Mouse (Mus musculus) layer of hippocampus, adult 8-10 months (tissue): ENCODE data around the gene Sun1. TPM values are rescaled to one million over a fixed set of nuclear protein-coding genes. Genes with fewer than 3 reads are reported as not detected.

Experiments
- DNase-seq, 2 experiments: peaks; one replicate each; pipeline ENCODE4 v3.0.0; 2022; ENCODE audit warnings: low spot score in 2 of 2
- total RNA-seq, 4 experiments: library from RNA; stranded (reverse); gene quantifications; 2 replicates each; pipeline ENCODE4 v1.2.4; 2022

Sun1 gene
- total RNA-seq, 4 experiments from 2014 or later, result 87.2 to 98.8 (median 91.4) TPM

GRCm38 (mm10) chr5:139208183-139208582, 7.7 kb downstream of the Sun1 start:
- DNase-seq, result no peak

DNA sequence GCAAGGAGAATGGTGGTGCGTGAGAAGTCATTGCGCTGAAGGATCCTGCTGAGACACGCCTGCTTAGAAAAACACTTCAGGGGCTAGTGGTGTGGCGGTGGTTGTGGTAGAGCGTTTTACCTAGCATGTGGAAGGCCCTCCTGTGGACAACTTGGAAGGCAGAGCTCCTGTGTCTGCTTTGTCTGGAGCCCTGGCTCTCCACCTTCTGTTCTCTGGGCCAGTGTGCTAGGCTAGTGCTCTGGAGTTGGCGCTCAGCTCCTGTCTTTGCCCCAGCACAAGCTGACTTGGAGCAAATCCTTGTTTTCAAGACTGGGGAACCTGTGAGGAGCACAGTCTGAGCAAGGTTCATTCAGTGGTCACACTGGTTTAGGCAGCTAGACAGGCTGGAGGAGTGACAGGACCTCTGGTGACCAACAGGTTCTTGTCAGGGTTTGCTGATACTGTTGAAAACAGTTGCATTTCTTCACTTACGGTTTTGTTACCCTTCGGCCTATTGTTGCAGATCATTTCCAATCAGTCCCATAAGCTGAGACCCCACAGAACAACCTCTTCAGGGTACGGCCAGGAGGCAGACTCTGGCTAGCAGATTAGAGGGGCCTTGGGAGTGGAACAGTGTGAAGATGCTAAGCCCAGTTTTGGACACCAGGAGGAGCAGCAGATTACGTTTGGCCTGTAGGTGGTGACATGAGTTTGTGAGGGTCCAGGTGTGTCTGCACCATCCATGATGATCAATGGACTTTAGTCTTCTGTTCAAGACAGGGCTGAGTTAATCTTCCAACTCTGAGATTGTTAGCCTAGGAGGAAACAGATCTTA, 8.6 kb downstream of the Sun1 start:
- DNase-seq, result no peak

- no peak for DNase-seq
These were observed 9.2 kb downstream of the Sun1 start for GRCm38 (mm10) chr5:139209685-139210026.

DNA sequence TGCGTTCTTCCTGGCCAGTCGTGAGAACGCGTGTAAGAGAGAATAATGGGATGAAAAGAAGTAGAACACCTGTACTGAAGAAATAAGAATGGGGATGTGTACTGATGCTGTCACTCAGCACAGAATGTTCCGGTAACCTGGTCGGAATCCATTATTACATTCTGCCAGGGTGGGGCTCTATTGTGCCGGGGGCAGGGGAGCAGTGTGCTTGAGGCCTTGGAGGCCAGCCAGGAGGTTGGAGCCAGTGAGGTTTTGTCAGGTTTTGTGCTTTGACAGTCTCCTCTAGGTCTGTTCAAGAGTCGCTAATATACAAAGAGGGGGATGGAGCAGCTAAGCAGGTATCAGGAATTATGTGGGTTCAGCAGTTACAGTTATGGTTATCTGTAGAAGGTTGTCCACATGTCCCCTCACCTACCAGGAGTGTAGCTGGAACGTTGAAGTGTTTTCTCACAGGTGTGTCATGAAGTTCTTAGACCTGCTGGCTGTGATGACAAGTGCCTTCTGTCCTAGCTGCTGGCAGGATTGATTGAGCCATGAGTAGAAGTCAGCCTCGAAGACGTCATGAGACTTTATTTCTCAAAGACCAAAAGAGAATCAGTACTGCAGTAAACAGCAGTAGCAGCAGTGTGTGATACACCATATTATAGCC, 11.4 kb downstream of the Sun1 start:
- DNase-seq, result no peak

DNA sequence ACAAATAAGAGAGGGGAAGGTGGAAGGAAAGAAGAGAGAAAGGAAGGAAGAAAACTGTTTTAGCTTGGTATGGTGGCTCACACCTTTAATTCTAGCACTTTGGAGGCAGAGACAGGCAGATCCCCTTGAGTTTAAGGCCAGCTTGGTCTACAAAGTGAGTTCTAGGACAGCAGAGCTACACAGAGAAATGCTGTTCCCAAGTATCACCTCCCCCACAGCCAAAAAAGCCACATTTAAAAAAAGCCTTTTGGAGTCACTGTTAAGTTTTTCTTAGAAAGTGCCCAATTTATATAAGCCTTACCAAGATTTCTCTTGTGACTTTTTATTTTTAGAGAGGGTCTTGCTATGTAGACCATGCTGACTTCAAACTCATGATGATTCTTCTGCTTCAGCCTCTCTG, 13.9 kb downstream of the Sun1 start:
- no peak for DNase-seq

DNA sequence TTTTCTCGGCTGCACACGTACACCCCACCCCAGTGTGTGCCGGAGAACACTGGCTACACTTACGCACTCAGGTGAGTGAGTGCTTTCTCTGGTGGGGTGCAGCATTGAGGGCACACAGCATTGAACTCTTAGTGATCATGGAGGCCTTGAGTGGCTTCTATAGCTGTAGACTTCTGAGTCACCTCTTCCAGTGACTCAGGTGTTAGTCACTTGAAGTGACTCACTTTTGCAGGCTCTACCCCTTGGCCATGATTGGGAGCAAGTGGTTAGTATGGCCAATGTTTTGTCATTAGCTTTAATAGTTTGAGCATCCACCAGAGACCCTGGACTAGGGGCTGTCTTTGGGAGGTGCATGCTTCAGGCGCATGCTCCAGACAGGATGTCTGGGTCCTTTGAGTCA, 14.7 kb downstream of the Sun1 start:
- no peak for DNase-seq

DNA sequence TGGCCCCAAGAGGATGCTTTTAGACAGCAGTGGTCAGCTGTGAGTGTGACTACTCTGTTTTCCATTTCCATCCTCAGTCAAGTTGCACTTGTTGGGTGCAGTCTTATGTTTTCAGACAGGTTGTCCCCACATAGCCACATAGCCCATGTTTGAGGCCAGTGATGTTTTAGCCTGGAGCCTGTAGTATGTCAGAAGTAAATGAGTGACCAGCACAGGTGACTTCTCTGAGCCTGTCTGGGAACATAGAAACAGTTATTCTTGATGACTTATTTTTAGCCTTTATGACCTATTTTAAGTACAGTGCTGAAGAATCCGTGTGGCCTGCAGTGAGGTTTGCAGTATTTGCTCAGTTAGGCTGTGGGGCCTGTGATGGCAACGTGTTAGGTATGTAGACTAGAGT, 15.7 kb downstream of the Sun1 start:
- no peak for DNase-seq

- no peak for DNase-seq
These were observed 16.3 kb downstream of the Sun1 start for GRCm38 (mm10) chr5:139216774-139217173.

GRCm38 (mm10) chr5:139220006-139220515, 19.6 kb downstream of the Sun1 start:
- no peak for DNase-seq

DNA sequence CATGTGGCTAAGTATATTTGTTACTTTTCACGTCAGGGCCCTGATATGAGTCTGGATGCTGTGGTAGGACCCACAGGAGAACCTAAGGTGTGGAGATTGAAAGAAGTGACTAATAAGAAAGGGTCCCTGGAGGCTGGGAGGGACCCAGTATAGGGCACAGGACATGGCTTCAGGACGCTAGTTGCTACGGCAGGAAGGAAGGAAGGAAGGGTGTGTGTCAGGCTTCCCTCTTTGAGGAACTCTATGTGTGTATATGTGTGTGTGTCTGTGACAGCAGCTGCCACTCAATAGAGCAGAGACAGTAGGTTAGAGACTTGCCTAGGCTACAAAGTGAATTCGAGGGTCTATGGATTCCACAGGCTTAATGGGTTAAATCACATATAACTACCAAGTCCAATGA, 20.2 kb downstream of the Sun1 start:
- no peak for DNase-seq

DNA sequence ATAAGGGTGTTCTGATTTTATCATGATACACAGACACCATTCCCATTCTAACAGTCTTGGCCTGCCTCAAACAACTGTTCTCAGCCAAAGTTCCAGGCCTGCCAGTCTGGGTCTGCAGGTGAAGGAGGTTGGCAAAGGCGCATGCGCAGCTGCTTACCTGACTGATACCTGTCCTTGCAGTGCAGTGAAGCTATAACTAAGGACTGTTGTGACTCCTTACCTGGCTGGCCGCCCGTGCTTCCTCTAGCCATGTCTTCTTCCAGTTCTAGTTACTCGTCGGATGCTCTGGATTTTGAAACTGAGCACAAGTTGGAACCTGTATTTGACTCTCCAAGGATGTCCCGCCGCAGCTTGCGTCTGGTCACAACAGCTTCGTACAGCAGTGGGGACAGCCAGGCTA, 22.9 kb downstream of the Sun1 start:
- DNase-seq, result no peak

DNA sequence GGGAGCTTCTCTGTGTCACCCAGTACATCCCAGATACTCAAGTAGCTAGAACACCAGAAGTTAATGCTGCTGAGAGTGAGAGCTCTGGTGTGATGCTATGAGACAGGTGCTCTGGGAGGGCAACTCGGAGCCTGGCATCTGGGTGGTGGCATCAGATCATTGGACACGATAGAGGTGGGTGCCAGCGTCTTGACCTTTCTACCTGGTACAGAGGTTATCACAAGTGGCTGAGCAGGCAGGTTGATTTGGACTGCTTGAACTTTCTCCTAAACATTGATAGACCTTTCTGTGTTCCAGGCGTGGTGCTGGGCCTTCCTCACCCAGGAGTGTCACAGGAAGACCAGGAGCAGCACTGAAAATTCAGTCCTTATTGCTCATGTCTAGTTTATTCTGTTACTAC, 26.8 kb downstream of the Sun1 start:
- DNase-seq, result no peak

DNA sequence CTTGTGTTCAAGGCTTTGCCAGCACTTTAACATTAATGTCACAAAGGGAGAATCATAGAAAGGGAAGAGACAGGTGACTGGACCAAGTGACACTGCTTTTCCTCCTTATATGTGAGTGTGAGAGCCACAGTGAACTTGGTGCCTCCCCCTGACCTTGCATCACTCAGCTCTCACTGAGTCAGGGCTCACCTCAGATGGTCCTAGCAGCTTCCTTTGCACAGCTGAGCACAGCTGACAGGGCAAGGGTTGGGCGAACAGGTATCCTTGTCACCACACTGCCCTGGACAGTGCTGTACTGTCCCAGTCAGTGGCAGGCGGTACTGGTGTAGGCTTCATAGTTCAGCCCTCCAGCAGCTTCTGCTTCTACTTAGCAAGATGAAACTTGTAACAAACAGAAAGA, 27.2 kb downstream of the Sun1 start:
- no peak for DNase-seq

- DNase-seq, result no peak
These were observed 27.9 kb downstream of the Sun1 start for GRCm38 (mm10) chr5:139228318-139228717.

DNA sequence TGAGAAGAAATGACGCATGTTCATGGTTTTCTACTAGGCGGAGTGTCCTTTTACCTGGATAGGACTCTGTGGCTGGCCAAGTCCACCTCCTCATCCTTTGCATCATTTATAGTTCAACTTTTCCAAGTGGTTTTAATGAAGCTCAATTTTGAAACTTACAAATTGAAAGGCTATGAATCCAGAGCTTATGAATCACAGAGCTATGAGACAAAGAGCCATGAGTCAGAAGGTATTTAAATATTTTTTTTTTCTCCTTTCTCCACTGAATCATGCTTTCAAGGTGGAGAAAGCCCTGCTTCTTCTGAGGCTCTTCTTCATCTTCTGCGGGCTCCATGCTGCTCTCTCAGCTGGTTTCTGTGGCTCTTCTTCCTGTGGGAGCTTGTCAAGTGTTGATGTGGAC, 29.3 kb downstream of the Sun1 start:
- DNase-seq, result no peak

DNA sequence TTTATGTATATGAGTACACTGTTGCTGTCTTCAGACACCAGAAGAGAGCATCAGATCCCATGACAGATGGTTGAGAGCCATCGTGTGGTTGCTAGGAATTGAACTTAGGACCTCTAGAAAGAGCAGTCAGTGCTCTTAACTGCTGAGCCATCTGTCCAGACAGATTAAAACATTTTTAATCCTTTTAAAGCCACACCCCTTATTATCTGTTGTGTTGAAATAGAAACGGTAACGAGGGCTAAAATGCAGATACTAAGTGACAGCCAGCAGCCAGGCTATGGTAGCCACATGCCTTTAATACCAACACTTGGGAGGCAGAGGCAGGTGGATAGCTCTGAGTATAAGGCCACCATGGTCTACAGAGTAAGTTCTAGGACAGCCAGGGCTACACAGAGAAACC, 31.6 kb downstream of the Sun1 start:
- DNase-seq, result no peak

GRCm38 (mm10) chr5:139234423-139234822, 34.0 kb downstream of the Sun1 start:
- no peak for DNase-seq

DNA sequence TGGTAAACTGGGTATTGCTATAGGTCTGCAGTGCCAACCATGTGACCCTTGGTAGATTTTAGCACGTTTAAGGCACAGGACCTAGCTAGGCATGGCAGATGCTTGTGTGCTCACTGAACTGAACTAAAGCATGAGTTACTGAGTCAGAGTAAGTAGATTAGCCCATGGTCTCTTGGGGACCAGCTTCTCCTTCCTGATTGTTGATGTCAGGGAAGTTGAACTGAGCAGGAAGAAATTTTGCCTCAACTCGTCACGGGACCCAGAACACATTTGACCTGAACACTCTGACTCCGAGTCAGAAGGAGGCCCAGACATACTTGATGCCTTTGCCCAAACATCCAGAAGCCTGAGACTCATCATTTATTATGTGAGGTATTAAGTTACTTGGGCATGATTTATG, 37.0 kb downstream of the Sun1 start:
- DNase-seq, result no peak

DNA sequence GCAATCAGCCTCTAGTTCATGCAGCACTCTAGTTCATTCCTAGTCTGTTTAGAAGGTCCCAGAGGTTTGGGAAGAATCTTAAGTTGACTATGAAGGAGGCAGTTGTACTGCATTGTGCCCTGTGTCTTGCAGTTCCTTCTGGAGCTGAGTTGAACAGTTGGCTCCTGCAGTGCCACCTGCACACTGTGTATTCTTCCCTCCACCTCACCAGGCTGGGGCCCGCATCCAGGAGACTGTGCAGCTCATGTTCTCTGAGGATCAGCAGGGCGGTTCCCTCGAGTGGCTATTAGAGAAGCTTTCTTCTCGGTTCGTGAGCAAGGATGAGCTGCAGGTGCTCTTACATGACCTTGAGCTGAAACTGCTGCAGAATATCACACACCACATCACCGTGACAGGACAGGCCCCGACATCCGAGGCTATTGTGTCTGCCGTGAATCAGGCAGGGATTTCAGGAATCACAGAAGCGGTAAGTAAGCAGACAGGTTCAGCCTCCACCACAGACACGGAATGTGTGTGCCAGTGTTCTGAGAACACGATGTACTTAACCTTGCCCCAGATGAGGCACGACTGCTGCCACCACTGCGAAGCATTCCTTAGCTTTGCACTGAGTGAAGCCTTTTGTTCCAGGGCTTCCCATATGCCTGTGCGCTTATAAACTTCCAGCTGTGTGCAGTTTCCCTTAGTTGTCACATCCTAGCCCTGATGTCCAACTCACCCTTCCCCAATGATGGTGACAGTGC, 40.8 kb downstream of the Sun1 start:
- peak in 1 of 2 experiments; percentile 48 for DNase-seq

DNA sequence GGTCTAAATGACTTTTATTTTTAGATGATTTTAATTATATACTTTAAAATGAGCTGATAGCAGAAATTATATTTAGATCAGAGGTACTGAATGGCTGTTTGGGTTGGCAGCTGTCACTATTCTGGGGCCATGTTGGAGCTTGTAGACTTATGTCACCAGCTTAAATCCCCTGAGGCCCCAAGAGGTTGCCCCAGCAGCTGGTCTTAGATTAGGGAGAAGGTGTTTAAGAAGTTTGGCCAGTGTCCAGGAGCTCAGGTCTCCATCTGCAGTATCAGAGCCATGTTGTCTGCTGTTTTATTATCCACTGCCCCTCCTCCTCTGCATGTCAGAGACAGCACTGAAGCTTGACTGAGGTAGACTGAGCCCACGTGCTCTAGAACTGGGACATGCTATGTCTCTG, 42.9 kb downstream of the Sun1 start:
- no peak for DNase-seq

GRCm38 (mm10) chr5:139247767-139248166, 47.3 kb downstream of the Sun1 start:
- no peak for DNase-seq

GRCm38 (mm10) chr5:139248846-139249245, 48.4 kb downstream of the Sun1 start:
- DNase-seq, result no peak
